Mouse (Mus musculus) urinary bladder, postnatal 10 days (tissue): ENCODE measurements at regions not wholly inside any gene's neighbourhood (a gene's known extent, or its start where the extent isn't known, plus 50 kb on each side); places are given as distances from the start of the nearest gene placed in this dataset.

Experiments
- DNase-seq: peaks from one replicate; pipeline ENCODE4 v3.0.0; 2022; ENCODE audit warnings: low spot score

DNA sequence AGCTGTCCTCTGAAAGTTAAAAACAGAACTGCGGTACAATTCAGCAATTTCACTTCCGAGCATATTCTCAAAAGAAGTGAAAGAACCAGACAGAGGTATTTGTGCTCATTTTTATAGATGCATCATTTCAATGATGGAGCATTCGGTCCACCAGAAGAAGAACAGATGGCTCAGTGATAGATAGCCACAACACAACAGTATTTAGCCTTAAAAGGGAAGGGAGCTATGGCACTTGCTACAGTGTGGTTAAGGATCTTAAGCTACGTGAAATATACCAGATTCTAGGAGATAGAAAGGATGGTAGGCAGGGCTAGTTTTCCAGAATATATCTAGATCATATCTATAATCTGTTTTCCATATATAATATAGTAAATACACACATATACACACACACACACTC is 77.5 kb upstream of the Gadd45a start:
- DNase-seq, result no peak

DNA sequence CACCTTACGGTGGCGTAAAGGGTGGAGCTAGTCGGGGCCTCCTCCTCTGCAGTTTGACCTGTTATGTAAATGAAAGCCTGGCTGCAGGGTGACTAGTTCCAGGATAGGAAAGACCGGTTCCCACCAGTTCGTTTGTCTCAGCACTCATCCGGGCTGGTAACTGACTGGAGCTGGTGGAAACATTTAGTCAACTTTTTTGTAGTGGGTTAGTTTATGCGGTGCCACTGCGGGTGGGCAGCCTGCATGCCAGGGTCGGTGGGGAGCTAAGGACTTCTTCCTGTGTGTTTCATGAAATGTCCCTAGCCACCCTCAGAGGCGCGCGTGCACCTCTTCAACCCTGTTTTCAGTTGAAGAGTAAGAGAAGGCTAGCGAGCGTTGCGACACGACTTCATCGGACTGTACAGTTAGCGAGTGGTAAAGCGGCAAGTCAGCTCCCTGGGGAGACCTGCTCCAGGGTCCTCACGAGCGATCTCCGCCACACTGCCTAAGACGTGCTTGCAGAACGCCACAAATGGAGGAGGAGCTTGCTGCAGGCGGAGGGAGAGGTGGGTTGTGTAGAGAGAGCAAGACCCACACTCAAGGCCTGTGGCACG is 76.5 kb upstream of the Gadd45a start:
- DNase-seq, result no peak

DNA sequence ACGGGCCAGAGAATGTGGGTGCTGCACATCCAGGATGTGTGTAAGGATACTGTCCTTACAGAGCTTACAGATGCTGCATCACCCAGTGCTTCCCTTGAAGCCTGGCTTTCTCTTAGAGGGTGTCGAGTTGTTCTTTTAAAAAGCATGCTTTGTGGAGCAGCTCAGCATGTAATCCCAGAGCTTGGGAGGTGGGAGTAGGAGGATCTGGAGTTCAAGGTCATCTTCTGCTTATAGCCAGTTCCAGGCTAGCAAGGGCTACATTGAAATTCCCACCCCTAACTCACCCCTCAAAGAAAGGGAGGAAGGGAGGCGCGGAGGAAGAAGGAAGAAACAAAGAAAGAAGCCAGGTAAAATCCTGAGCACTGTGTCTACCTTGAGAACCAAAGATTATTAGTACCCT is 76.0 kb upstream of the Gadd45a start:
- DNase-seq, result no peak

DNA sequence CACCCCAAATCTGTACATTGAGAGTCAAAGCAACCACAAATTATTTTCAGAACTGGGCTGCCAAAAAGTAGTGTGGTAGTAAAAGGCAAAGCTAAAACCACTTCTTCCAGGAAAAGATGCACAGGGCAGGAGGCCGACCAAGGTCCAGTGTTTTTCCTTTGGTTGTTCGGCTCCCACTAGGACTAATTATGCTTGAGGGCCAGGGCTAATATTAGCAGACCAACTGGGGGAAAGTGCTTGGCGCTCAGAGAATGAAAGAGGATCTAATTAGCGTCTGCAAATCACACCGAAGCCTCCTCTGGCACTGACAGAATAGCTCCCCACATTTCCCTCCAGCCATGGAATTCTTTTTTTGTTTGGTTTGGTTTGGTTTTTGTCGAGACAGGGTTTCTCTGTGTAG is 75.1 kb upstream of the Gadd45a start:
- no peak for DNase-seq

DNA sequence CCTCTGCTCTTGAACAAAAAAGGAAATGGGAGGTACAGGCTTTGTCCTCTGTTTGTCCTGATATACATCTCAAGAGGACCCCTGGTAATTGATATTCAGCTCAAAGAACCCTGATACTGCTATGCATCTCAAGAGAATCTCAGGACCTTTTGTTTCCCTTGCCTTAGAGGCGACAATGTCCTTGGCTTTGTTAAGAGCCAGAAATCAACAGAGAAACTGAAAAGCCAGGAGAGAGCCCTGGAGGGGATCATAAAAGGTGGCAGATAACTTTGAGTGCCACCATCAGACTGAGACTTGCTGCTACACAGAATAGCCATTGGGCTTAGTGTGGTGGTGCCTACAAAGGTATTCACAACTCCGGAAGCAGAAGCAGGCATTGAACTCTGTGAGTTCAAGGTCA is 74.3 kb upstream of the Gadd45a start:
- no peak for DNase-seq

DNA sequence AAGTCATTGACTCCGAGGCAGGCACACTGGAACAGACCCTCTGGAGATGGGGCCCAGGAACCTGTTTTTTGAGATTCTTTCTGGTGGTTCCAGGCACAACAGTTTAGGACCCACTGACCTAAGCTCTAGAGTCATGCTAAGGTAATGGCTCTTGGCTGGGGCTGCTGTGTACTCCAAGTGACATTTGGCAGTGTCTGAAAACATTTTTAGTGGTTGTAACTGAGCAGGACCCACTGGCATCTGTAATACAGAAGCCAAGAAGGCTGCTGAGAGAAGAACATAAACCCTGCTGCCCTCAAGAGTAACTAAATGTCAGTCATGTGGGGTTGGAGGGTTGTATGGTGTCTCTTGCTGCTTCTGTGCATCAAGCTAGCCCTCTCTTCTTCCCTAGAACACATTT is 73.1 kb upstream of the Gadd45a start:
- no peak for DNase-seq

DNA sequence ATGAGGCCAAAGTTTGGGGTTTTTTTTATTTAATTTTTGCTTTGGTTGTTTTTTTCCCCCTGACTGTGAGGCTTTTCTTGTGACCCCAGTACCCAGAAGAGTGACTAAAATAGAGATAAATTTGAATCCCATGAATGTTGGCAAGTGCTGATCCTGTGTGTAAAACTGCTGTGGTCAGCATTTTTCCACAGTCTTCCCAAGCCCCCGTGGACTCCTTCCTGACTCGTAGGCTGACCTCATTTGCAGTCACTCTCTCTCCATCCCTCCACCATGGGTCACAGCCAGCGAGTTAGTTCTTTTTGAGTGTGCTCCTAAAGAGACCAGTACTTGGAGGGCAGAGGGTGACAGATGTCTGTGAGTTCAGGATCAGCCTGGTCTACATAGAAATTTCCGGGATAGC is 72.5 kb upstream of the Gadd45a start:
- no peak for DNase-seq

DNA sequence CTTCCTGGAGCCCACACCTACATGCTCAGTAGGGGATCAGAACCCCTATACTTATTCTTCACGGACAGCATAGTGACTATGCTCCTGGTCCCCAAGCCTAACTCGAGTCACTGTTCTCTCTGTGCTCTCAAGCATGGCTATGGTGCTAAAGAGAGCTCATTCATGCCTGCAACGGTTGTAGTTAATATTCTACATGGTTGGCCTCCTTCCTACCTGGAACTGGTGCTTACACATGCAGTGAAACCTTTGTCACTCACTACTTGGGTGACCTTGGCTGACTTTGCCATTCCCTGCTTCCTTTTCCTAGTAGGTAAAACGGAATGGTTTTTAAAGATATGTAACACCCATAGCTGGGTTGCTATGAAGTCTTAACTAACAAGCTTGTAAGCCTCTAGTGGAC is 70.3 kb upstream of the Gadd45a start:
- DNase-seq, result no peak

DNA sequence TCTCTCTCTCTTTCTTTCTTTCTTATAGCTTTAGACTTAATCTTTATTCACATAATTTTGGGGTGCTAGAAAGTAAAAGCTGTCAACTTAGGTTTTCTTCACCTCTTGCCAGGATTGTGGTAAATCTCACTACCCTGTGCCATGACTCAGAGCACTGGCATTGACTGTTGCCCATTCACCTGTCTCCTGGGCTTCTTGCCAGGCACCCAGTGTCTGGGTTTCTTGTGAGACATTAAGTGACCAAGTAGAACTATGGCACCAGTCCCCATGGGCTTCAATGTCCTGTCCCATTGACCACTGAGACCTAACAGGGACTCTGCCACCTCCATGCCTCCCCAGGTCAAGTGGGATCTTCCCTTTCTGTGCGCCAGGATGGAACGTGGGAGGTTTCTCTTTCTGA is 69.2 kb upstream of the Gadd45a start:
- no peak for DNase-seq

DNA sequence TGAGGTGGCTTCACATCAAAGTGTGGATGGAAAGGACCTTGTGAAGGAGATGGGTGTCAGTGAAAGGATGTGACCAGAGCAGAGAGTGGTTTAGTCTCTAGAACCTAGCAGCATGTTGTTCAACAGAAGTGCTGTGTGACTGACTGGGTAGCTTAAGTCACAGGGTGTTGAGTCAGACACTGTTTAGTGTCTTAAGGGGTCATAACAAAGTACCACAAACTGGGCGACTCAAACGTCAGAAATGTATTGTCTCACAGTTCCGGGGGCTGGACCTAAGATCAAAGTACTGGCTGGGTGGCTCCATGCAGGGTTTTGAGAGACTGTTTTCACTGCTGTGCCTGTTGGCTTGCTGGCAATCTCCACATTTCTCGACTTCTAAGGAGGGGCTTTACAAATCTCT is 68.1 kb upstream of the Gadd45a start:
- DNase-seq, result no peak

DNA sequence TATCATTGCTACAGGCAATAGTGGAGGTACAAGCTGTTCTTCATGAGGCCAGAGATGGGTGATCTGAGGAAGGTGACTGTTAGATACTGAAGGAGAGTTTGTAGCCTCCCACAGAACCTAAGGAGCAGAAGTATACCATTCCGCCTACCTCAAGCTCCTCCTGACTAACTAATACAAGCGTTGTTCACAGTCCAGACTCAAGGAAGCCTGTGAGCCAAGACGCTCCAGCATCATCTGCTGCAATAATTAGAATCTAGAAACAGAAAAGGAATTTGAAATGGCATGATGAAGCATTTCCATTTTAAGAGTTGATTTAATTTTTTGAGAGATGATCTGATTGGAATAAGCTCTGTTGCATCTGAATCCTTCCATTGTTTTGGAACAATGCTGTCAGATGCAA is 66.9 kb upstream of the Gadd45a start:
- no peak for DNase-seq

DNA sequence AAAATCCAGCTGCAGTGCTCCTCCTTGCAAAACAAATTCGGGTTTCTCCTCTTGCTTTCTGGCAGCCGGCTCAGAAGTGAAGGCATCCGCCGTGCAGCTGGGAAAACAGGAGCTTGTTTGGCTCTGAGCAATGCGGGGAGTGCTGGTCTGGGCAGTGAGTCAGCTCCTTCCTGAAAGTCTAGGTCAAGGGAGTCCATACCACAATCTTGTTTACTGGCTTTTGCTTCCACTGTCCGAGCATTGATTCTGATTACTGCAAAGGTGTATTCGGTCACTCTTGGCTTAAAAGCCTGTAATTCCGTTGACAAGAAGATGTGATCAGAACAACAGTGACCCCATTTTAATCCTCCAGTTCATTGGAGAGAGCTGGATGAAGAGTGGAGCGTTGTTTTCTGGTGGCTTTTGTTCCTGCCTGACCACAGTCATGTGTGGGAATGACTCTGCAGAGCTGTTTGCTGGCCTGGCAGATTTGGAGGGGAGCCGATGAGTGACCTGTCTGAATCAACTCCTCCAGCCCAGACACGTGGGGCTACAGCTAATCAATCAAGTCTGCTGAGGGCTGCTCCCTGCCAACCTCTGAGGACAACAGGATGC is 65.4 kb upstream of the Gadd45a start:
- no peak for DNase-seq

DNA sequence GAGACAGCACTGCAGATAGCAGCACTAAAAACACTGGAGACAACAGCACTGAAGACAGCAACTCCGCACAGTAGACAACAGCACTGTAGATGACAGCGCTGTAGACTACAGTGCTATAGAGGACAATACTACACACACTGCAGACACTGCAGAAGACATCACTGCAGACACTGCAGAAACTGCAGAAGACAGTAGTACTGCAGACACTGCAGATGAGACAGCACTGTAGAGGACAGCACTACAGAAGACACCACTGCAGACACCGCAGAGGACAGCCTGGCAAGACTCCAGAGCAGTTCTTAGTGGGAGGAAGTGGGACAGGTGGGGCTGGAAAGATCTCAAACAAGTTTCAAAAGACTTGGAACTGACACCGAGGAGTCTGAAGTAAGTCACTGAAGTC is 64.8 kb upstream of the Gadd45a start:
- DNase-seq, result no peak

DNA sequence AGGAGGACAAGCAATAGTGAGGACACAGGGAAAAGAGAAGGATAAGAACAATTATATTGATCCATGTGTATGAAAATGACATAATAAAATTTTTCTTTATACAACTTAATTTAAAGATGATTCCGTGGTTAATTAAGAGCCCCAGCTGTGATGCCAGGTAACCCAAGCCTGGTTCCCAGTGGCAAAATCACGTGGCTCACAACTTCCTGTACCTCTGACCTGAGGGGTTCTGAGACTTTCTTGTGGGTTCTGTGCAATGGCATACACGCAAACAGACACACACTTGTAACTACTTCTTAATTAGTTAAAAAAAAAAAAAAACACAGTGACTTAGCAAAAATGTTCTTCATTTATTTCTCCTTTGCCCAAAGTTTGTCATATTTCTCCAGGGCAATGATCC is 57.2 kb upstream of the Gadd45a start:
- DNase-seq, result no peak

DNA sequence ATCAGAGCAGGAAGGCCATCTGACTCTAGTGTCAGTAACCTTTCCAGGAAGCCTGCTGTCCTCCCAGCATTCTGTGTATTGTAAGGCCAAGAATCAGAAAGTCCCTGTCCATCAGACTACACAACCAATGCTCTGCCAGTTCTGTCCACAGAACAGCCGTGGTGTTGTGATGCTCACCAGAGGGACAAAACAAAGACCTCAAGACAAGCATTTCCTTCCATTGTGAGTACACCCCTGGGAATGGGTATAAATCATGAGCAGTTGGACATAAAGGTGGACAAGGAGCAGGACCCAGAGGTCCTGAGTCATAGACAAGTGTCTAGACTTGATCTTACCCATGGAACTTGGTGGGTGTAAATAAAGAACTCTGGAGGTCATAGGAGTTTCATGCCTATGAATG is 55.9 kb upstream of the Gadd45a start:
- DNase-seq, result no peak

DNA sequence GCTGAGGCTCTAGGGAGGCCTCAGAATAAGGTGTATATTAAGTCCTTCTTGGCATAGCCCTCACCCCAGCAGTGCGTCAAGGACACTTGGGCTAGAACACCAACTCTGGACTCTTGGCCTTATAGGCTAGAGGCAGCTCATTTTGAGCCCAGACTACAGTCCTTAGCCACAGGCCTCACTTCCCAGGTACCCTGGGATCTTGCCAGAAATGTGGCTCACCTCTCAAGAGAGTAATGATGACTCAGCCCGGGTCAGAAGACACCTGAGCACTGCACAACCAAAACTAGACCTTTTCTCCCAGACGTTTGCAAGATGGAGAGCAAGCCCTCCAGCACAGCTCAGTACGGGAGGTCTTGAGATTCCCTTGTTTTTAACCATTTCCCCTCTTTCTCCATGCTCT is 52.9 kb upstream of the Gadd45a start:
- DNase-seq, result no peak

DNA sequence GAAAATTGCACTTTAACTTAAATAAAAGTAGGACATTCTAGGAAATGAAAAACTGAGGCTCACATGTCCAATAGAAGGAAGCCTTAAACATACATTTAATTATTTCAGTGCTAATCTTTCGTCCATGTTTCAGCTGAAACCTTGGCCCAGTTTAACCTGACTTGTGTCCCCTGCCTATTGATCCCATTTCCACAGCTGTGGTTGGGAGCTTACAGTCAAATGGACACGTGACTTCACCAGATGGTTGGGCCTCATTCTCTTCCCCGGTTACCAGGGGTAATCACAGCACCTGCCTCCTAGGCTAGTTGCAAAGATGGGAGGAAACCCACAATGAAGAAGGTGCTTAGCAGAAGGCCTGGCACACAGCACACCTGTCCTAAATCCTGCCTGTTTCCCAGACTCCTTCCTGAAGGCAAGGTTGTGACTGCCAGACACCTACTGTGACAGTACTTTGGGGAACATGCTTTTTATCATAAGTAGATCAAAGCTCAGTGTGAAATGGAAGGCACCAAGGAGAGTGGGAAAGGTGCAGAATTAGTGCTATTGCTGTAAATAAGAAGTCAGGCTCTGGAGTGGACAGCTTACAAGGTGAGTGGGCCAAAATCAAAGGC is 52.4 kb upstream of the Gadd45a start:
- no peak for DNase-seq

DNA sequence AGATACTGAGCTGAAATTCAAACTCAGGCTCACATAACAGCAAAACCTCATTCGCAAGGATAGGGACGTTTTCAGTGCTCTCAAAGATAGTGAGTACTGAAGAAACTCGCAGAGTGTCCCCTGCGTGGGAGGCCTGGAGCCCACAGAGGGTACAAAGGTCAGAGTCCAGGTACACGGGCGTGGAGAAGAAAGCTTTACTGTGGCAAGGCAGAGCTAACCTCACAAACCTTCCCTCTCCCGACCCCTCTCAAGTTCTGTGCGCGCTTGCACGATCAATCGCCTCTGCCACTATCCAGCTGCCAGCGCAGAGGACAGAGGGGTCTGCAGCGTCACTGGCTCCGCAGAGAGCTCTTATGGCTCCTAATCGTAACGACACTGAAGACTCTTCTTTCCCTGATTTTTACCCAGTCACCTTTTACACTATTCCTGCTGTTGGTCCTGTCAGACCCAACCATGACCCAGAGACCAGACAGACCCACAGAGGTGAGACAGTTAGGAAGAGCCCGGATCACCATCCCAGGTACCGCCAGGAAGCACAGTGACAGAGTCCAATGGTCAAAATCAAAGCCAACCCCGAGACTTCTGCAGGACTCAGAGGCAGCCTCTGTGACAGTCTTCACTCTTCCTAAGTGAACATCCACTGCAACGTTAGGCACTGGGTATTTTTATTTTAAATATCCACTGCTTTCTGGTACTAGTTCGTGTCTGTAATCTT is 51.6 kb upstream of the Gadd45a start:
- no peak for DNase-seq

DNA sequence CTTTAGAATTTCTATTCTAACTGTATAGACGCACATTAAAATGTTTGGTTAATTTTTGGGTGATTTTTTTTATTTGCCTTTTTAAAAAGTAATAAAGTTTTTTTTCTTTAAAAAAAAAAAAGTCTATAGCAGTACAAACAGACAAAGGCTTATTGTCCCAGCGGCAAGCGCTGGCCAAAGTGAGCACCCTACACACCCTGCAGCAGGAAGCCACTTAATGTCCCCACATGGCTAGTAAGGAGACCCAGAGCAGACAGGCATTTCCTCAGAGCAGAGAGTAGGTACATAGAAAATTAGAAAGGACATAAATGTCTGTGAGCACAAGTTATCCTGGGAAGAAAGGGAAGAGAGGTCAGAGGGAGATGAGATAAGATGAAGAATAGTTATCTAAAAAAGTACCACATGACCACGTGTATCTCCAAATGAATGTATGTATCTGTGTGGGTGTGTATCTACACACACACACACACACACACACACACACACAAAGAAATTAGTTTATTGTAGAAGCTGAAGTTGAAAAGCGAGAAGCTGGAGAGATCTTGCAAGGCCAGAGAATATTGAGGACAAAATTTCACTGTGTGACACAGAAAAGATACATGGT is 50.7 kb upstream of the Gadd45a start:
- DNase-seq, result no peak

DNA sequence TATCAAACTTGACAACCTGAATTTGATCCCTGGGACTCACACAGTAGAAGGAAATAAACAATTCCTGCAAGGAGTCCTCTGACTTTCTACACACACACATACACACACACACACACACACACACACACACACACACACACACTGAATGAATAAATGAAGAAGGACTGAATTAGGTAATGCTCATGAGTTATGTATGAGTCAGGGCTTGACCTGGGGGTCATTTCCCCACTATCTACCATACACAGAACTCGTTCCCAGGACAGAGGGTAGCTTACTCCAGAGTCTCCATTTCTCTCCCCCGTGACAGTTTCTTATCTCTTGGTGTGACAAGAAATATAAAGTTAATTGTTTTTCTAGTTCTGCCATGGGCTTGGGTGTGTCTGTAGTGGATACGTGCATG is 50.1 kb upstream of the Gadd45a start:
- no peak for DNase-seq
